Comparison of ENCODE assay signal across 7 mouse cellular contexts in the genomic region with DNA sequence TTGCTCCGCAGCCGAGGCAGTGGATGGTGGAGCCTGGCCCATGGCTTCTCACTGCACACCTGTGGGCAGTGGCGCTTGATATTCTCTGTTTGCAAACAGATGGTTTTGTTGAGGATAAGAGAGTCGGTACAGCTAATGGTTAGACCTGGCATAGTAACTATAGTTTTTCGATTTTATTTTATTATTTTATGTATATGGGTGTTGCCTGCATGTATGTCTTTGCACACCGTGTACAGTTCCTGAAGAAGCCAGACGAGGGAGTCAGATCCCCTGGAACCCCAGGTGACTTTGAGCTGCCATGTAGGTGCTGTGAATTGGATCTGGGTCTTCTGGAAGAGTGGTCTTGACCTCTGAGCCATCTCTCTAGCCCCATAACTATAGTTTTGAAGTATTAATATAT. TPM values are rescaled to one million over a fixed set of nuclear protein-coding genes. Genes with fewer than 3 reads are reported as not detected.
DNase-seq lines count a peak whose midpoint lies in the region; ATAC-seq and TF ChIP-seq lines count a peak whose summit lies in the region.

No protein-coding gene starts in this region.

- H3K36me3 ChIP-seq in forebrain, embryonic 13.5 days (ENCODE audit: poor library complexity, severe bottlenecking), result peaks cover 9% of the 10 kb centered on the region; the same call in 1 of the 2 replicates
- peaks cover 12% of the 10 kb centered on the region for H3K36me3 ChIP-seq in intestine, embryonic 14.5 days (ENCODE audit: control insufficient read depth, insufficient read depth, low read length)
- no peaks in the 10 kb centered on the region for H3K36me3 ChIP-seq in neural tube, embryonic 14.5 days (ENCODE audit: control insufficient read depth, insufficient read depth, low read length)

- DNase-seq in left cerebral cortex, adult 2 months (ENCODE audit: extremely low spot score in 1 of 2, low spot score in 2 of 2), result no peak
- DNase-seq in left cerebral cortex, adult 18-20 months (ENCODE audit: low spot score in 2 of 2), result no peak
- no peak for DNase-seq in intestine, embryonic 14.5 days (ENCODE audit: low spot score)
- no peak for DNase-seq in spleen, adult 18-20 months
- DNase-seq in T-cell, adult 2 months (ENCODE audit: low spot score), result no peak

- H3K9ac ChIP-seq in forebrain, embryonic 13.5 days, result peak overlapping the region; percentile 55
- peak overlapping the region; percentile 37; the same call in 1 of the 2 replicates for H3K9ac ChIP-seq in intestine, embryonic 14.5 days (ENCODE audit: low read length)
- H3K9ac ChIP-seq in neural tube, embryonic 14.5 days (replicated peaks; ENCODE audit: low read depth, low read length), result no peak overlapping the region; the same call in 1 of the 2 replicates

- peak overlapping the region; percentile 39 for H3K4me3 ChIP-seq in left cerebral cortex, adult 2 months
- H3K4me3 ChIP-seq in forebrain, embryonic 13.5 days, result peak overlapping the region; percentile 26
- H3K4me3 ChIP-seq in intestine, embryonic 14.5 days (ENCODE audit: low read depth, low read length), result peak overlapping the region; percentile 8; the same call in 1 of the 2 replicates
- peak overlapping the region; percentile 26 for H3K4me3 ChIP-seq in neural tube, embryonic 14.5 days (ENCODE audit: low read depth, low read length)

- no peaks in the 10 kb centered on the region for H3K9me3 ChIP-seq in forebrain, embryonic 13.5 days (replicated peaks)
- H3K9me3 ChIP-seq in intestine, embryonic 14.5 days (ENCODE audit: control insufficient read depth, low read length), result no peaks in the 10 kb centered on the region
- no peaks in the 10 kb centered on the region for H3K9me3 ChIP-seq in neural tube, embryonic 14.5 days (ENCODE audit: control insufficient read depth, low read length)

- peak; percentile 5; the same call in 1 of the 2 replicates for TF ChIP-seq CTCF in left cerebral cortex, adult 2 months (IDR thresholded peaks at IDR 0.05)

- peaks cover 87% of the 10 kb centered on the region for H3K4me1 ChIP-seq in forebrain, embryonic 13.5 days
- H3K4me1 ChIP-seq in intestine, embryonic 14.5 days (replicated peaks; ENCODE audit: control insufficient read depth, insufficient read depth, low read length), result peaks cover 48% of the 10 kb centered on the region
- H3K4me1 ChIP-seq in neural tube, embryonic 14.5 days (ENCODE audit: control insufficient read depth, insufficient read depth, low read length), result peaks cover 53% of the 10 kb centered on the region

- peak overlapping the region; percentile 75 for H3K4me2 ChIP-seq in forebrain, embryonic 13.5 days
- peak overlapping the region; percentile 48 for H3K4me2 ChIP-seq in intestine, embryonic 14.5 days (ENCODE audit: low read length)
- peak overlapping the region; percentile 42 for H3K4me2 ChIP-seq in neural tube, embryonic 14.5 days (ENCODE audit: low read depth, low read length)

- no peak for ATAC-seq in forebrain, embryonic 13.5 days
- ATAC-seq in intestine, embryonic 14.5 days (replicated peaks; ENCODE audit: low FRiP score, low TSS enrichment, low read depth), result no peak
- no peak for ATAC-seq in neural tube, embryonic 14.5 days (ENCODE audit: low read depth)

- intact Hi-C loops in left cerebral cortex, adult 2 months (cut with DNase I), result no loop called here

- H3K27ac ChIP-seq in left cerebral cortex, adult 2 months, result peak overlapping the region; percentile 69
- H3K27ac ChIP-seq in forebrain, embryonic 13.5 days, result peak overlapping the region; percentile 93
- H3K27ac ChIP-seq in intestine, embryonic 14.5 days (ENCODE audit: low read depth), result peak overlapping the region; percentile 90; the same call in 1 of the 2 replicates
- H3K27ac ChIP-seq in neural tube, embryonic 14.5 days (ENCODE audit: low read depth, low read length), result peak overlapping the region; percentile 90; the same call in 1 of the 2 replicates

- 81% methylated on average over 7 of the region's 7 CpGs for WGBS in forebrain, embryonic 13.5 days
- 87% methylated on average over 7 of the region's 7 CpGs for WGBS in intestine, embryonic 14.5 days
- 81% methylated on average over 7 of the region's 7 CpGs for WGBS in neural tube, embryonic 14.5 days

- H3K27me3 ChIP-seq in forebrain, embryonic 13.5 days, result no peaks in the 10 kb centered on the region
- no peaks in the 10 kb centered on the region for H3K27me3 ChIP-seq in intestine, embryonic 14.5 days (replicated peaks; ENCODE audit: control insufficient read depth, insufficient read depth, low read length)
- H3K27me3 ChIP-seq in neural tube, embryonic 14.5 days (ENCODE audit: control insufficient read depth, insufficient read depth, low read length), result no peaks in the 10 kb centered on the region

RNA-seq across cellular contexts. Expression of a gene that starts 18.7 kb away (rescaled TPM):
- 100 to 1,000 TPM; 239 to 244 TPM for total RNA-seq in left cerebral cortex, adult 2 months (2021)
- total RNA-seq in left cerebral cortex, adult 18-20 months (2021), result 100 to 1,000 TPM; 245 to 253 TPM
- 14.6 TPM in 2 replicates for polyA plus RNA-seq in forebrain, embryonic 13.5 days (2015; fragmentation: Nextera tagmentation; extraction: Ambion mirVana)
- polyA plus RNA-seq in intestine, embryonic 14.5 days (2014; fragmentation: Nextera tagmentation; extraction: Ambion mirVana), result 11.1 and 13.0 TPM in 2 replicates
- 18.7 and 23.9 TPM in 2 replicates for polyA plus RNA-seq in neural tube, embryonic 14.5 days (2014; fragmentation: Nextera tagmentation; extraction: Ambion mirVana)

RNA-seq across cellular contexts. Expression of a gene that starts 53.7 kb away (rescaled TPM):
- total RNA-seq in left cerebral cortex, adult 2 months (2021), result 10 to 100 TPM; 68.3 to 85.0 TPM
- total RNA-seq in left cerebral cortex, adult 18-20 months (2021), result 10 to 100 TPM; 51.8 to 61.6 TPM
- 32.0 and 42.1 TPM in 2 replicates for polyA plus RNA-seq in forebrain, embryonic 13.5 days (2015; fragmentation: Nextera tagmentation; extraction: Ambion mirVana)
- 140 and 162 TPM in 2 replicates for polyA plus RNA-seq in intestine, embryonic 14.5 days (2014; fragmentation: Nextera tagmentation; extraction: Ambion mirVana)
- 43.6 and 72.1 TPM in 2 replicates for polyA plus RNA-seq in neural tube, embryonic 14.5 days (2014; fragmentation: Nextera tagmentation; extraction: Ambion mirVana)
